Mouse (Mus musculus): ENCODE data around the gene Ovol1. TPM values are rescaled to one million over a fixed set of nuclear protein-coding genes. Genes with fewer than 3 reads are reported as not detected.

Gene Ovol1
- total RNA-seq, 2 experiments from 2014 or later: not detected

- DNase-seq: no peak
Observed at GRCm38 (mm10) chr19:5518721-5519120, 41.7 kb downstream of the Ovol1 start.

GRCm38 (mm10) chr19:5516906-5517505 lies 43.4 kb downstream of the Ovol1 start:
- DNase-seq: no peak

GRCm38 (mm10) chr19:5515840-5516777 lies 44.3 kb downstream of the Ovol1 start:
- no peak for DNase-seq

GRCm38 (mm10) chr19:5513005-5513349 lies 47.5 kb downstream of the Ovol1 start:
- DNase-seq: no peak

- no peak for DNase-seq
Observed at GRCm38 (mm10) chr19:5512091-5513004, 48.1 kb downstream of the Ovol1 start.

- no peak for DNase-seq
Observed at GRCm38 (mm10) chr19:5511074-5511632, 49.3 kb downstream of the Ovol1 start.

- peak; percentile 98 for DNase-seq
Observed at GRCm38 (mm10) chr19:5510031-5511026, 50.1 kb downstream of the Ovol1 start, which contains the start of gene Snx32. Gene Snx32, minus strand, starts transcription at chr19:5510538.

- no peak for DNase-seq
Observed at GRCm38 (mm10) chr19:5503687-5504086, 56.8 kb downstream of the Ovol1 start, which contains the start of gene 1700020D05Rik. Gene 1700020D05Rik, minus strand, starts transcription at chr19:5503787.

- DNase-seq: no peak
Observed at GRCm38 (mm10) chr19:5500330-5500875, 60.0 kb downstream of the Ovol1 start.

Other genes starting within 250 kb of the Ovol1 start
- not detected for gene Catsper1, start 224.9 kb downstream of the Ovol1 start, total RNA-seq (2021)
- gene Cst6, start 211.1 kb downstream of the Ovol1 start, total RNA-seq (2021): 10 to 100 TPM; 19.7 to 41.3 TPM
- 10 to 100 TPM; 12.7 to 13.4 TPM for gene Eif1ad, start 193.9 kb downstream of the Ovol1 start, total RNA-seq (2021)
- 100 to 1,000 TPM; 114 to 122 TPM for gene Banf1, start 193.5 kb downstream of the Ovol1 start, total RNA-seq (2021)
- 10 to 100 TPM; 29.0 to 36.5 TPM for gene Sart1, start 171.9 kb downstream of the Ovol1 start, total RNA-seq (2021)
- gene Tsga10ip, start 158.1 kb downstream of the Ovol1 start, total RNA-seq (2021): 1 to 10 TPM in 1 of 2 experiments, not detected in 1; 1.2 TPM
- gene Drap1, start 135.7 kb downstream of the Ovol1 start, total RNA-seq (2021): 100 to 1,000 TPM; 473 to 502 TPM
- gene AI837181, start 135.5 kb downstream of the Ovol1 start, total RNA-seq (2021): 10 to 100 TPM; 32.1 to 33.5 TPM
- not detected for gene Fosl1, start 113.1 kb downstream of the Ovol1 start, total RNA-seq (2021)
- gene Ccdc85b, start 102.8 kb downstream of the Ovol1 start, total RNA-seq (2021): 1 to 10 TPM; 4.5 to 6.6 TPM
- 10 to 100 TPM; 36.9 to 38.4 TPM for gene Fibp, start 100.0 kb downstream of the Ovol1 start, total RNA-seq (2021)
- not detected for gene Ctsw, start 92.1 kb downstream of the Ovol1 start, total RNA-seq (2021)
- 10 to 100 TPM in 1 of 2 experiments, 1 to 10 TPM in 1; 7.8 to 12.2 TPM for gene Efemp2, start 86.7 kb downstream of the Ovol1 start, total RNA-seq (2021)
- gene Mus81, start 72.2 kb downstream of the Ovol1 start, total RNA-seq (2021): 10 to 100 TPM; 20.3 to 21.6 TPM
- gene Cfl1, start 70.2 kb downstream of the Ovol1 start, total RNA-seq (2021): 100 to 1,000 TPM in 1 of 2 experiments, 10 to 100 TPM in 1; 83.6 to 106 TPM
- gene 1700020D05Rik, start 56.9 kb downstream of the Ovol1 start, total RNA-seq (2021): under 1 TPM; 0.64 to 0.88 TPM
- gene Snx32, start 50.1 kb downstream of the Ovol1 start, total RNA-seq (2021): 1 to 10 TPM; 6.9 to 7.5 TPM
- gene Ap5b1, start 7.4 kb upstream of the Ovol1 start, total RNA-seq (2021): 1 to 10 TPM; 1.4 to 1.5 TPM
- gene Rnaseh2c, start 41.2 kb upstream of the Ovol1 start, total RNA-seq (2021): 10 to 100 TPM; 45.2 to 47.1 TPM
- gene Kat5, start 49.6 kb upstream of the Ovol1 start, total RNA-seq (2021): 10 to 100 TPM; 15.6 to 15.7 TPM
- 10 to 100 TPM; 12.5 to 13.7 TPM for gene Rela, start 76.8 kb upstream of the Ovol1 start, total RNA-seq (2021)
- 10 to 100 TPM in 1 of 2 experiments, 1 to 10 TPM in 1; 10.0 to 11.5 TPM for gene Sipa1, start 103.1 kb upstream of the Ovol1 start, total RNA-seq (2021)
- gene Map3k11, start 128.1 kb upstream of the Ovol1 start, total RNA-seq (2021): 10 to 100 TPM in 1 of 2 experiments, 1 to 10 TPM in 1; 8.3 to 10.9 TPM
- 10 to 100 TPM; 13.5 to 13.8 TPM for gene Pcnx3, start 128.3 kb upstream of the Ovol1 start, total RNA-seq (2021)
- not detected for gene Kcnk7, start 143.7 kb upstream of the Ovol1 start, total RNA-seq (2021)
- 100 to 1,000 TPM; 241 to 266 TPM for gene Ehbp1l1, start 165.7 kb upstream of the Ovol1 start, total RNA-seq (2021)
- gene Fam89b, start 169.0 kb upstream of the Ovol1 start, total RNA-seq (2021): 10 to 100 TPM; 24.7 to 24.9 TPM
- 10 to 100 TPM; 45.7 to 49.6 TPM for gene Ltbp3, start 180.3 kb upstream of the Ovol1 start, total RNA-seq (2021)
- 10 to 100 TPM; 62.2 to 62.8 TPM for gene Scyl1, start 210.8 kb upstream of the Ovol1 start, total RNA-seq (2021)

All from gastrocnemius, postnatal 25 days (tissue).